Mouse (Mus musculus): ENCODE measurements around the gene Eno1. TPM values are rescaled to one million over a fixed set of nuclear protein-coding genes. Genes with fewer than 3 reads are reported as not detected.

Gene Eno1
- polyA plus RNA-seq, 1 experiment from 2014 or later = 305 TPM

DNA sequence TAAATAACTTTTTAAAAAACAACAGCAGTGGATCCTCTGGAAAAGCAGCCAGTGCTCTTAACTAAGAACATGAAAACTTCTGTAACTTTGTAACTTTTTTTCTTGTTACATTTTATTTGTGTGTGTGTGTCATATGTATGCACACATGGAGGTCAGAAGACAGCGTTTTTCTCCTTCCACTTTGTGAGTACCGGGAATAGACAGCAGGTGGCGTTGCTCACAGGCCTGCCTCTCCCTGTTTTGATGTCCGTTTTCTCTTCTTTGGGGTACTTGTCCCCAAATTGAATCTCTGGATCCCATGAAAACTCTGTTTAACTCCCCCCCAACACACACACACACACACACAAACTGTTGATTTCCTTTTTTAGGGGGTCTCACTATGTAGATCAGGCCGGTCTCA is 22.6 kb upstream of the Eno1 start:
- Histone ChIP-seq H3K27ac (ENCODE audit: low read length) (no peak overlapping the region), H3K4me3 (ENCODE audit: low read depth, low read length) (no peak overlapping the region), H3K4me2 (replicated peaks; ENCODE audit: low read depth, low read length) (no peak overlapping the region), H3K9ac (replicated peaks; ENCODE audit: low read depth) (no peak overlapping the region), H3K4me1 (ENCODE audit: insufficient read depth, low read depth, low read length) (peaks cover 5% of the 10 kb centered on the region; the same call in 1 of the 2 replicates), H3K27me3 (replicated peaks; ENCODE audit: insufficient read depth, low read length) (no peaks in the 10 kb centered on the region), H3K9me3 (ENCODE audit: low read length) (no peaks in the 10 kb centered on the region), H3K36me3 (ENCODE audit: insufficient read depth, low read length) (no peaks in the 10 kb centered on the region)
- ATAC-seq = no peak
- no peak for DNase-seq (ENCODE audit: low spot score)
- TF ChIP-seq CTCF (IDR thresholded peaks at IDR 0.05) (peak; percentile 61), EP300 (IDR thresholded peaks at IDR 0.05) (no peak)
- WGBS = 38% methylated on average over 5 of the region's 5 CpGs

DNA sequence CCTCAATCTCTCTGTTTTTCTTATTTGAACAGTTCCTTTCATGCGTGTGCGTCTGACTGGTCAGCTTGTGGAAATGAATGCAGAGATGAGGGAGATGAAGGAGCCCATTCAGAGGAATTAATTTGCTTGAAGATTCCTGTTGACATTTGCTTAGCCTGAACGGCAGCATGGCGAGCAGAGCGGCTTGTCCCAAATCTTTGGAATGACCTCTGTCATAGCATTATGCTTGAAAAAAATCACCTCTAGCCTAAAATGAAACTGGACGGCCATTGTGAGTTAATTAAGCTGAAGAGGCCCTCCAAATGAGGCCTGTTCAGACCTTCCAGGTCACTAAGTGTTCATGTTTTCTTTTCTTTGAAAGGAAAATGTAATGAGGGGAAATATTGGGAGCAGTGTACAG is 20.1 kb upstream of the Eno1 start:
- H3K27ac ChIP-seq (ENCODE audit: low read length) = no peak overlapping the region
- H3K9ac ChIP-seq (replicated peaks; ENCODE audit: low read depth) = no peak overlapping the region
- peaks cover 5% of the 10 kb centered on the region; the same call in 1 of the 2 replicates for H3K4me1 ChIP-seq (ENCODE audit: insufficient read depth, low read depth, low read length)
- no peaks in the 10 kb centered on the region for H3K27me3 ChIP-seq (replicated peaks; ENCODE audit: insufficient read depth, low read length)
- no peaks in the 10 kb centered on the region for H3K9me3 ChIP-seq (ENCODE audit: low read length)
- H3K36me3 ChIP-seq (ENCODE audit: insufficient read depth, low read length) = no peaks in the 10 kb centered on the region
- H3K4me2 ChIP-seq (replicated peaks; ENCODE audit: low read depth, low read length) = no peak overlapping the region
- no peak for DNase-seq (ENCODE audit: low spot score)
- H3K4me3 ChIP-seq (ENCODE audit: low read depth, low read length) = no peak overlapping the region
- TF ChIP-seq CTCF (IDR thresholded peaks at IDR 0.05) = no peak
- no peak for TF ChIP-seq EP300 (IDR thresholded peaks at IDR 0.05)
- 69% methylated on average over 6 of the region's 6 CpGs for WGBS
- ATAC-seq = no peak

DNA sequence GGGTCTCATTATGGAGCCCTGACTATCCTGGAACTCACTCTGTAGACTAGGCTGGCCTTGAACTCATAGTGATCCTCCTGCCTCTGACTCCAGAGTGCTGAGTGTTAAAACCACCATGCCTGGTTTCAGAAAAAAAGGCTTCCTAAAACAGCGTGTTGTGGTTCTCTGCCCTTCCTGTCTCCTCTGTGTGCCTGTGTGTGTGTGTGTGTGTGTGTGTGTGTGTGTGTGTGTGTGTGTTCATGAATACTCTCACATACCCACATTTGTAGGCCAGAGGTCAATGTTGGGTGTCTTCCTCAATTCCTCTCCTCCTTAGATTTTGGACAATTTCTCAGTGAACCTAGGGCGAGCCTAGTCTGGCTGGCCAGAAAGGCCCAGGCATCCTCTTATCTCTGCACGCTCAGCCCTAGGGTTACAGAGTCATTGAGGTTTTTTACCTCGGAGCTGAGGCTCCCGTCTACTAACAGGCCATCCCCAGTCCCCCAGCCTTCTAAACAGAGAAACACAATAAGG is 19.4 kb upstream of the Eno1 start:
- no peak for ATAC-seq
- Histone ChIP-seq H3K9me3 (ENCODE audit: low read length) (no peaks in the 10 kb centered on the region), H3K36me3 (ENCODE audit: insufficient read depth, low read length) (no peaks in the 10 kb centered on the region), H3K9ac (replicated peaks; ENCODE audit: low read depth) (no peak overlapping the region), H3K4me3 (ENCODE audit: low read depth, low read length) (no peak overlapping the region), H3K4me1 (ENCODE audit: insufficient read depth, low read depth, low read length) (peaks cover 5% of the 10 kb centered on the region; the same call in 1 of the 2 replicates), H3K27me3 (replicated peaks; ENCODE audit: insufficient read depth, low read length) (no peaks in the 10 kb centered on the region), H3K27ac (ENCODE audit: low read length) (no peak overlapping the region), H3K4me2 (replicated peaks; ENCODE audit: low read depth, low read length) (no peak overlapping the region)
- TF ChIP-seq CTCF (IDR thresholded peaks at IDR 0.05) (no peak), EP300 (IDR thresholded peaks at IDR 0.05) (no peak)
- 72% methylated on average over 5 of the region's 5 CpGs for WGBS
- DNase-seq (ENCODE audit: low spot score) = no peak

DNA sequence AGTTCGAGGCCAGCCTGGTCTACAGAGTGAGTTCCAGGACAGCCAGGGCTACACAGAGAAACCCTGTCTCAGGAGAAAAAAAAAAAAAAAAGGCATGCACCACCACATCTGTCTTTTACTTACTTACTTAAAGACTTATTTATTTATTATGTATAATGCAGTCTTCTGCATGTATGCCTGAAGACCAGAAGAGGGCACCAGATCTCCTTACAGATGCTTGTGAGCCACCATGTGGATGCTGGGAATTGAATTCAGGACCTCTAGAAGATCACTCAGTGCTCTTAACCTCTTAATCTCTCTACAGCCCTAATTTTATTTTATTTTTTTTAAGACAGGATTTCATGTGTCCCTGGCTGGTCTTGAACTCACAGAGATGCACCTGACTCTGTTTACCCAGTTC is 18.6 kb upstream of the Eno1 start:
- no peak overlapping the region for H3K27ac ChIP-seq (ENCODE audit: low read length)
- H3K4me3 ChIP-seq (ENCODE audit: low read depth, low read length) = no peak overlapping the region
- H3K36me3 ChIP-seq (ENCODE audit: insufficient read depth, low read length) = no peaks in the 10 kb centered on the region
- no peaks in the 10 kb centered on the region for H3K9me3 ChIP-seq (ENCODE audit: low read length)
- ATAC-seq (no peak), DNase-seq (ENCODE audit: low spot score) (no peak)
- H3K4me1 ChIP-seq (ENCODE audit: insufficient read depth, low read depth, low read length) = peaks cover 1% of the 10 kb centered on the region; the same call in 1 of the 2 replicates
- WGBS = 83% methylated on average over 1 of the region's 1 CpGs
- no peak overlapping the region for H3K9ac ChIP-seq (replicated peaks; ENCODE audit: low read depth)
- TF ChIP-seq CTCF (IDR thresholded peaks at IDR 0.05) (peak; percentile 38), EP300 (IDR thresholded peaks at IDR 0.05) (no peak)
- H3K27me3 ChIP-seq (replicated peaks; ENCODE audit: insufficient read depth, low read length) = no peaks in the 10 kb centered on the region
- H3K4me2 ChIP-seq (replicated peaks; ENCODE audit: low read depth, low read length) = no peak overlapping the region

DNA sequence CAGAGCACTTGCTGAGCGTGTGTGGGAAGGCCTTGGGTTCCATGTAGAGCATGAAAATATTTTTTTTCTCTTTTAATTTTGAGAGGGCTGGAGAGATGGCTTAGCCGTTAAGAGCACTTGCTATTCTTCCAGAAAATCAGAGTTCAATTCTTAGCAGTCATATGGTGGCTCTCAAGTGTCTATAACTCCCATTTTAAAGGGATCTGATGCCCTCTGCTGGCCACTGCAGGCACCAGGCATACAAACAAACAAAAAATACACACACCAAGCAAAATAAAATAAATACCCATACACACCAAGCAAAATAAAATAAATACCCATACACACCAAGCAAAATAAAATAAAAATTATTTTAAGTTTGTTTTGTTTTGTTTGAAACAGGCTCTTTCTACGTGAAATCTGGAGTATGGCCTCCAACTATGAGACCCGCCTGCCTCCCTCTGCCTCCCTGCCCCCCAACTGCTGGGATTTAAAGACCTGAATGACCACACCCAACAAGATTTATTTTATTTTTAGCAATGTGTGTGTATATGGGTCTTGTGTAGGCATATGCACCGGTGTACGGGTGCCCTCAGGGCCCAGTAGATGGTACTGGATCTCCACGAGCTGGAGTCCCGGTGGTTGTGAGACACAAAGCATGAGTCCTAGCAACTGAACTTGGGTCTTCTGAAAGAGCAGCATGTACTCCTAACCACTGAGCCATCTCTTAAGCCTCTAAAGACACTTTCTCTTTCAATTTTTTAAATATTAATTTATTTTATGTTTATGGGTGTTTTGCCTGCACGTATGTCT is 16.8 kb upstream of the Eno1 start:
- TF ChIP-seq CTCF (IDR thresholded peaks at IDR 0.05) (peak; percentile 78), EP300 (IDR thresholded peaks at IDR 0.05) (no peak)
- Histone ChIP-seq H3K9ac (replicated peaks; ENCODE audit: low read depth) (no peak overlapping the region), H3K4me3 (ENCODE audit: low read depth, low read length) (no peak overlapping the region), H3K36me3 (ENCODE audit: insufficient read depth, low read length) (no peaks in the 10 kb centered on the region), H3K9me3 (ENCODE audit: low read length) (no peaks in the 10 kb centered on the region), H3K4me1 (ENCODE audit: insufficient read depth, low read depth, low read length) (no peaks in the 10 kb centered on the region), H3K27me3 (replicated peaks; ENCODE audit: insufficient read depth, low read length) (no peaks in the 10 kb centered on the region), H3K27ac (ENCODE audit: low read length) (no peak overlapping the region), H3K4me2 (replicated peaks; ENCODE audit: low read depth, low read length) (no peak overlapping the region)
- 73% methylated on average over 9 of the region's 9 CpGs for WGBS
- DNase-seq (ENCODE audit: low spot score) (peak; percentile 82), ATAC-seq (no peak)

DNA sequence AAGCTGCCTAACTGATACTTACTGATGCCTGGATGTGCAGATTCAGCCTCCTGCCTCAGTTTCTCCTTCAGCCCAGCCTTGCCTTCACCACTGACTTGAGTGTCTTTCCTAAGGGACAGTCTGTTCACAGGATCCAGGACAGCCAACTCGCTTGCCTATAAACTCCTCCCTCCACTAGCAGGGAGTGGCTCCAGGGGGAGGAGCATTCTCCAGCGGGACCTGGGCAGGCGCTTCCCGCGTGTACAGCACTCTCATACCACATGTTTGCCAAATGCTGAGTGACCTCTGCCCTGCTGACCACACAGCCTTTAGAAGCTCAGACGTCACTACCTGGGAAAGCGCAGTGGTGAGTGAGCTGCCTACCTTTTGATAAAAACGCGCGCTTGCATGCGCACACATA is 15.9 kb upstream of the Eno1 start:
- no peaks in the 10 kb centered on the region for H3K36me3 ChIP-seq (ENCODE audit: insufficient read depth, low read length)
- ATAC-seq = peak; percentile 78
- H3K4me2 ChIP-seq (replicated peaks; ENCODE audit: low read depth, low read length) = peak overlapping the region; percentile 25; the same call in 1 of the 2 replicates
- peak; percentile 72 for DNase-seq (ENCODE audit: low spot score)
- no peaks in the 10 kb centered on the region for H3K4me1 ChIP-seq (ENCODE audit: insufficient read depth, low read depth, low read length)
- no peak overlapping the region for H3K27ac ChIP-seq (ENCODE audit: low read length)
- H3K27me3 ChIP-seq (replicated peaks; ENCODE audit: insufficient read depth, low read length) = no peaks in the 10 kb centered on the region
- H3K9me3 ChIP-seq (ENCODE audit: low read length) = no peaks in the 10 kb centered on the region
- no peak for TF ChIP-seq EP300 (IDR thresholded peaks at IDR 0.05)
- H3K9ac ChIP-seq (replicated peaks; ENCODE audit: low read depth) = no peak overlapping the region
- WGBS = 22% methylated on average over 11 of the region's 11 CpGs
- no peak overlapping the region for H3K4me3 ChIP-seq (ENCODE audit: low read depth, low read length)
